Mouse (Mus musculus): Measurements from ENCODE around the gene Vmn1r116.
"Not testable (repeated sequence)": the region's sequence is repeated elsewhere in the genome, so short reads cannot be mapped to it uniquely, and the experiment has no call there.

The Vmn1r116 gene

DNA sequence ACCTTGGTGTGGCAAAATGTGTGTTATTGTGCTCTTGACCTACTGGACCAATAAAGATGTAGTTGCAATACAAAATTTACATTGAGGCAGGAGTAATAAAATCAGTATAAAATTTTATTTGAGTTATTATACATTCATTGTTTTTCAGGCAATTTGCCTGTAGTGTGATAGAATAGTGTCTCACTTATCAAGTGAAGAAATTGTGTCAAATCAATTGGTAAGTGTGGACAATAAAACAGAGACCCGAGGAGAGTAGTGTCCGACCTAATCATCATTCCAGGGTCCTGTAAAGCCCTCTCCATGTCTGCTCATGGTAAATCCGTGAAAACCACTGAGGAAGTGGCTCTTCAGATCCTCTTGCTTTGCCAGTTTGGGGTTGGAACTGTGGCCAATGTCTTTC is at the start of gene Vmn1r116:
Vmn1r116 (plus strand) TSS at position 301 of the 400 bp plus-strand sequence.
- not testable (repeated sequence) for DNase-seq

DNA sequence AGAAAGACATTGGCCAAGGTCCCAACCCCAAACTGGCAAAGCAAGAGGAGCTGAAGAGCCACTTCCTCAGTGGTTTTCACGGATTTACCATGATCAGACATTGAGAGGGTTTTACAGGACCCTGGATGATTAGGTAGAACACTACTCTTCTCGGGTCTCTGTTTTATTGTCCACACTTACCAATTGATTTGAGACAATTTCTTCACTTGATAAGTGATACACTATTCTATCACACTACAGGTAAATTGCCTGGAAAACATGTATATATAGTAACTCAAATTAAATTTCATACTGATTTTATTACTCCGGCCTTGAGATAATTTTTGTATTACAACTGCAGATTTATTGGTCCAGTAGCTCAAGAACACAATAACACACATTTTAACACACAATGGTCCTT is 27.2 kb upstream of the Vmn1r116 start, which contains the start of gene Vmn1r115:
Vmn1r115 (minus strand) TSS at position 101 of the 400 bp plus-strand sequence.
- not testable (repeated sequence) for DNase-seq

DNA sequence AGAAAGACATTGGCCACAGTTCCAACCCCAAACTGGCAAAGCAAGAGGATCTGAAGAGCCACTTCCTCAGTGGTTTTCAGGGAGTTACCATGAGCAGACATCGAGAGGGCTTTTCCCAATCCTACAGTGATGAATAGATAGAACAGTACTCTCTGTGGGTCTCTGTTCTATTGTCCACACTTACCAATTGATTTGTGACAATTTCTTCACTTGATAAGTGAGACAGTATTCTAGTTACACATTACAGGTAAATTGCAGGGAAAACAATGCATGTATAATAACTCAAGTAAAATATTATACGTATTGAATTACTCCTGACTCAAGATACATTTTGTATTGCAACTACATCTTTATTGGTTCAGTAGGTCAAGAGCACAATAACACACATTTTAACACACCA is 12.0 kb downstream of the Vmn1r116 start, which contains the start of gene Vmn1r117:
Vmn1r117 (minus strand) TSS at position 101 of the 400 bp plus-strand sequence.
- not testable (repeated sequence) for DNase-seq

GRCm38 (mm10) chr7:20912247-20912646 is 40.2 kb downstream of the Vmn1r116 start, which contains the start of gene Vmn1r118:
Gene Vmn1r118, minus strand, starts transcription at chr7:20912347.
- not testable (repeated sequence) for DNase-seq

Measured in cerebellum, postnatal 25 days (tissue).